Mouse (Mus musculus) embryonic facial prominence, embryonic 14.5 days (tissue): ENCODE measurements at regions not wholly inside any gene's neighbourhood (a gene's known extent, or its start where the extent isn't known, plus 50 kb on each side); places are given as distances from the start of the nearest gene placed in this dataset.

Experiments used
- ATAC-seq: fragments of 200-750 bp; cut with Nextera tagmentation; 2 replicates; pipeline ENCODE4 v1.8.0; 2017; ENCODE audit warnings: low read depth, moderate number of reproducible peaks, moderate TSS enrichment
- DNase-seq: peaks from one replicate; pipeline ENCODE4 v3.0.0-alpha.2; 2015; ENCODE audit warnings: low spot score
- H3K27ac ChIP-seq: fragments of 300-500 bp; sonication (generic); replicated peaks from 2 replicates; pipeline ENCODE4 v1.5.1; 2014; ENCODE audit warnings: low read depth, mild to moderate bottlenecking, low read length, moderate library complexity
- H3K27me3 ChIP-seq: fragments of 300-500 bp; sonication (generic); replicated peaks from 2 replicates; pipeline ENCODE4 v1.6.1; 2014; ENCODE audit warnings: low read length; ENCODE audit not compliant: control insufficient read depth, insufficient read depth
- H3K36me3 ChIP-seq: fragments of 300-500 bp; sonication (generic); 2 replicates; pipeline ENCODE4 v1.6.1; 2014; ENCODE audit warnings: low read length, mixed read lengths; ENCODE audit not compliant: control insufficient read depth, insufficient read depth
- H3K4me1 ChIP-seq: fragments of 300-500 bp; sonication (generic); 2 replicates; pipeline ENCODE4 v1.6.1; 2014; ENCODE audit warnings: antibody characterized with exemption, low read length; ENCODE audit not compliant: control insufficient read depth, insufficient read depth
- H3K4me2 ChIP-seq: fragments of 300-500 bp; sonication (generic); 2 replicates; pipeline ENCODE4 v1.6.1; 2014; ENCODE audit warnings: low read depth, mild to moderate bottlenecking, low read length, moderate library complexity, mixed read lengths
- H3K4me3 ChIP-seq: fragments of 300-500 bp; sonication (generic); 2 replicates; pipeline ENCODE4 v1.5.1; 2014; ENCODE audit warnings: low read depth, mild to moderate bottlenecking, low read length
- H3K9ac ChIP-seq: fragments of 300-500 bp; sonication (generic); 2 replicates; pipeline ENCODE4 v1.6.1; 2014; ENCODE audit warnings: low read depth, mild to moderate bottlenecking, low read length, moderate library complexity, mixed read lengths
- H3K9me3 ChIP-seq: fragments of 300-500 bp; sonication (generic); 2 replicates; pipeline ENCODE4 v1.6.1; 2016; ENCODE audit warnings: low read length; ENCODE audit not compliant: control insufficient read depth
- WGBS: fragments of 180-500 bp; shearing (Covaris S2); extraction: QIAGEN DNeasy Blood & Tissue Kit; methylation state at CpG from one replicate; pipeline ENCODE4 v1.1.7; 2014; 5-methylcytosine and 5-hydroxymethylcytosine counted together

DNA sequence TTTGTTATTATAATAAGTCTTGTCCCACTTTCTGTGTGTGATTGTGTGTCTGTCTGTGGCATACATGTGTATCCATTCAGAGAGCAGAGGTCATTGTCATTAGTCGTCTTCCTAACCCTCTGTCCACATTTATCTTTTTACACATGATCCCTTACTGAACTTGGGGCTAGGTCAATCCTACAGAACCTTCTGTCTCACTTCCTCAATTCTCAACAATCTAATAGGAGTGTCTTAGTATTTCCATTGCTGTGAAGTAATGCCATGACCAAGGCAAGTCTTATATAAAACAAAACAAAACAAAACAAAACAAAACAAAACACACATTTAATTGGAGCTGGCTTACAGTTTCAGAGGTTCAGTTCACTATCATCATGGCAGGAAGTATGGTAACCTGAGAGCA is 237.5 kb upstream of the Marcks start:
- Histone ChIP-seq H3K4me3 (no peak overlapping the region), H3K27me3 (no peaks in the 10 kb centered on the region), H3K4me2 (no peak overlapping the region), H3K9me3 (no peaks in the 10 kb centered on the region), H3K4me1 (no peaks in the 10 kb centered on the region), H3K9ac (no peak overlapping the region), H3K36me3 (no peaks in the 10 kb centered on the region), H3K27ac (no peak overlapping the region)
- ATAC-seq (no peak), DNase-seq (no peak)
- WGBS: 69% methylated on average over 1 of the region's 1 CpGs

GRCm38 (mm10) chr10:37375648-37376047 is 236.9 kb upstream of the Marcks start:
- H3K27me3 ChIP-seq: no peaks in the 10 kb centered on the region
- H3K36me3 ChIP-seq: no peaks in the 10 kb centered on the region
- no peak overlapping the region for H3K4me3 ChIP-seq
- no peaks in the 10 kb centered on the region for H3K4me1 ChIP-seq
- ATAC-seq (no peak), DNase-seq (no peak)
- 88% methylated on average over 1 of the region's 1 CpGs for WGBS
- H3K27ac ChIP-seq: no peak overlapping the region
- H3K9ac ChIP-seq: no peak overlapping the region
- H3K4me2 ChIP-seq: no peak overlapping the region
- H3K9me3 ChIP-seq: no peaks in the 10 kb centered on the region

GRCm38 (mm10) chr10:37368997-37369679 is 230.4 kb upstream of the Marcks start:
- Histone ChIP-seq H3K4me1 (no peaks in the 10 kb centered on the region), H3K27me3 (no peaks in the 10 kb centered on the region), H3K4me2 (no peak overlapping the region), H3K27ac (no peak overlapping the region), H3K9ac (no peak overlapping the region), H3K9me3 (no peaks in the 10 kb centered on the region), H3K4me3 (no peak overlapping the region), H3K36me3 (no peaks in the 10 kb centered on the region)
- DNase-seq: no peak
- WGBS: 89% methylated on average over 5 of the region's 5 CpGs
- no peak; the same call in 1 of the 2 replicates for ATAC-seq

DNA sequence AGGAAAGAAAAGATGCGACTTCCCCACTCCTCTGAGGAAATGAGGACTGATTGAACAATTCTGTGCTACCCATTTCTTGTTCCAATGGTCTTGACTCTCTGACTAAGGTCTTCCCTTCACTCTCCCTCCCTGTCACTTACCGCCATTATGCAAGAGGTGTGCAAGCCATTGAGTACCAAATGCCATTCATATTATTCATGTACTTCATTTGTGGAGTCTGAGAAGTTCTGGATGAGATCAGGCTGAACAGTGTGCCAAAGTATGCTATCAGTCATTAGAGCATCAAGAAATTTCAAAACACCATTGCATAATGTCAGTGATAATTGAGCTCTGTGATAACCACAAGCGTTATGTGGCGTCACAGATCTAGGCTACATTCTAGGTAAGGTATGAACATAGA is 229.1 kb upstream of the Marcks start:
- Histone ChIP-seq H3K4me1 (no peaks in the 10 kb centered on the region), H3K27me3 (no peaks in the 10 kb centered on the region), H3K4me3 (no peak overlapping the region)

GRCm38 (mm10) chr10:37364506-37364905 is 225.8 kb upstream of the Marcks start:
- WGBS: 51% methylated on average over 4 of the region's 4 CpGs

More for the DNA sequence above, 229.1 kb upstream of the Marcks start:
- no peak overlapping the region for H3K9ac ChIP-seq
- ATAC-seq (no peak), DNase-seq (no peak)
- H3K9me3 ChIP-seq: no peaks in the 10 kb centered on the region
- H3K27ac ChIP-seq: no peak overlapping the region
- H3K36me3 ChIP-seq: no peaks in the 10 kb centered on the region
- WGBS: 89% methylated on average over 4 of the region's 4 CpGs
- no peak overlapping the region for H3K4me2 ChIP-seq

DNA sequence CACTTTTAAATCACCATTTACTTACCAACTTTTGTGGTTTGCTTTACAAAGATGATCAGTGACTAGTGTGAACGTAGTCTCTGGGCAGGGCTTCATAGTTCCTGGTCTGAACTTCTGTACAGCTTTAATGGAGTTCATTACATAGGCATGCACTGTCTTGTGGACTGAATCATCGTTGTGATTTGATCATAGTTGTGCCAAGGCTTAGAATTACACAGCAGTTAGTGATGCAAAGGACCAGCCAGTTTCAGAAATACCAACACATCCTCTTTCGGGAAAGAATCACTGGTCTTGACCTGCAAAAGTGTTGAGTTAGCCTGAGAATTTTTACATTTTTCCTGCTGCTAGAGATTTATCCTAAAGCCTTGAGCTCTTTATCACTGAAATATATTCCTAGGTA is 222.3 kb upstream of the Marcks start:
- Histone ChIP-seq H3K27ac (no peak overlapping the region), H3K4me3 (no peak overlapping the region), H3K9ac (no peak overlapping the region), H3K9me3 (no peaks in the 10 kb centered on the region), H3K36me3 (no peaks in the 10 kb centered on the region), H3K4me2 (no peak overlapping the region), H3K4me1 (peaks cover 10% of the 10 kb centered on the region), H3K27me3 (no peaks in the 10 kb centered on the region)
- 81% methylated on average over 3 of the region's 3 CpGs for WGBS
- DNase-seq: no peak
- no peak for ATAC-seq

More at GRCm38 (mm10) chr10:37364506-37364905, 225.8 kb upstream of the Marcks start:
- DNase-seq (peak; percentile 82), ATAC-seq (peak; percentile 85)
- H3K27me3 ChIP-seq: no peaks in the 10 kb centered on the region
- H3K36me3 ChIP-seq: no peaks in the 10 kb centered on the region
- H3K9ac ChIP-seq: no peak overlapping the region
- H3K27ac ChIP-seq: no peak overlapping the region
- no peaks in the 10 kb centered on the region for H3K4me1 ChIP-seq
- H3K4me2 ChIP-seq: no peak overlapping the region
- no peak overlapping the region for H3K4me3 ChIP-seq
- no peaks in the 10 kb centered on the region for H3K9me3 ChIP-seq

DNA sequence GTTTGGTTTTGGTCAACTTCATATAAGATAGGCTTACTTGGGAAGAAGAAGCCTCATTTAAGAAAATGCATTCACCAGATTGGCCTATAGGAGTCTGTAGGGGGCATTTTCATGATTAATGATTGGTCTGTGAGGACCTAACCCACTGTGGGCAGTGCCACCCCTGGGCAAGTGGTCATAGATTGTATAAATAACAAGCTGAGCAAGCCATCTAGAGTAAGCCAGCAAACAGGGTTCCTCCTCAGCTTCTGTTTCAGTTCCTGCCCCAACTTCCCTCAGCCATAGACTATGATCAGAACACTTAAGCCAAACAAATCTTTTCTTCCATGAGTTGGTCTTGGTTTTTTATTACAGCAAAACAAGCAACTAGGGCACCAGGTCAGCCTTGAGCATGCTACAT is 220.2 kb upstream of the Marcks start:
- H3K27ac ChIP-seq: peak overlapping the region; percentile 40; the same call in 1 of the 2 replicates
- no peak overlapping the region for H3K4me2 ChIP-seq
- no peaks in the 10 kb centered on the region for H3K36me3 ChIP-seq
- no peak for ATAC-seq
- peaks cover 10% of the 10 kb centered on the region for H3K4me1 ChIP-seq
- H3K27me3 ChIP-seq: no peaks in the 10 kb centered on the region
- DNase-seq: no peak
- H3K9ac ChIP-seq: no peak overlapping the region
- no peaks in the 10 kb centered on the region for H3K9me3 ChIP-seq
- no peak overlapping the region for H3K4me3 ChIP-seq

DNA sequence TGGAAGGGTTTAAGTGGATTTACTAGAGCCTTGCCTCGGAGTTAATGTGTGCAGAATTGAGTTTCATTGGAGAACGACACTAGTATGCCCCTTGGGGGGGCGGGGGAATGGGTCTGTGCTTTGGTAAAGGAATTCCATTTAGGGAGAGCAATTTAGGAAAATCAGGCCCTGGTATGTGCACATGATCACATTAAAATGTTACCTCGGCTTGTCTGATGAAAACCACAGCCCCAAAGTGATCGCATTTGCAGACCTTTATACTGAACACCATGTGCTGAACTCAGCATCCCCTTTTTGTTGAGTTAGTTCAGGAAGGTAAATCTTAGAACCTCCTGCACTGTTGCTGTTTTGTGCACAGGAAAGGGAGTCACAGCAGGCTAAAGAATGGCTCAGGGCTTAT is 219.6 kb upstream of the Marcks start:
- no peaks in the 10 kb centered on the region for H3K9me3 ChIP-seq
- 24% methylated on average over 5 of the region's 5 CpGs for WGBS
- no peak overlapping the region for H3K4me2 ChIP-seq
- H3K9ac ChIP-seq: no peak overlapping the region
- H3K36me3 ChIP-seq: no peaks in the 10 kb centered on the region
- peak overlapping the region; percentile 40 for H3K27ac ChIP-seq
- peaks cover 10% of the 10 kb centered on the region for H3K4me1 ChIP-seq
- peak; percentile 72 for DNase-seq
- ATAC-seq: peak; percentile 63; the same call in 1 of the 2 replicates
- H3K4me3 ChIP-seq: no peak overlapping the region
- no peaks in the 10 kb centered on the region for H3K27me3 ChIP-seq
